Mouse (Mus musculus): Measurements from ENCODE around the gene Cobl.

Cobl gene

GRCm38 (mm10) chr11:12464181-12465162 is at the start of gene Cobl:
Cobl (minus strand) TSS chr11:12464960.
- CTCF ChIA-PET, result interaction anchor here (0.7 kb wide), 1 partner anchor 11 kb away, joined by 3 read pairs; no protein-coding TSS in a partner anchor

GRCm38 (mm10) chr11:12513796-12514195 is 49.0 kb upstream of the Cobl start:
- CTCF ChIA-PET, result no interaction called here

- CTCF ChIA-PET, result interaction anchor here (0.6 kb wide), 1 partner anchor 23 kb away, joined by 3 read pairs; no protein-coding TSS in a partner anchor
Measured at GRCm38 (mm10) chr11:12506371-12506890, 41.7 kb upstream of the Cobl start.

- CTCF ChIA-PET, result no interaction called here
Measured at GRCm38 (mm10) chr11:12503756-12504155, 39.0 kb upstream of the Cobl start.

- CTCF ChIA-PET, result no interaction called here
Measured at GRCm38 (mm10) chr11:12501721-12502120, 37.0 kb upstream of the Cobl start.

- CTCF ChIA-PET, result no interaction called here
Measured at GRCm38 (mm10) chr11:12493791-12494190, 29.0 kb upstream of the Cobl start.

GRCm38 (mm10) chr11:12479856-12480403 is 15.2 kb upstream of the Cobl start:
- CTCF ChIA-PET, result no interaction called here

- CTCF ChIA-PET, result interaction anchor here (1.1 kb wide), 1 partner anchor 9 kb away, joined by 3 read pairs; no protein-coding TSS in a partner anchor
Measured at GRCm38 (mm10) chr11:12474299-12474935, 9.7 kb upstream of the Cobl start.

GRCm38 (mm10) chr11:12473625-12474298 is 9.0 kb upstream of the Cobl start:
- CTCF ChIA-PET, result no interaction called here

GRCm38 (mm10) chr11:12469638-12470037 is 4.9 kb upstream of the Cobl start:
- CTCF ChIA-PET, result no interaction called here

GRCm38 (mm10) chr11:12468661-12469060 is 3.9 kb upstream of the Cobl start:
- CTCF ChIA-PET, result no interaction called here

- CTCF ChIA-PET, result no interaction called here
Measured at GRCm38 (mm10) chr11:12467836-12468235, 3.1 kb upstream of the Cobl start.

GRCm38 (mm10) chr11:12467217-12467616 is 2.5 kb upstream of the Cobl start:
- CTCF ChIA-PET, result no interaction called here

GRCm38 (mm10) chr11:12466606-12467005 is 1.8 kb upstream of the Cobl start:
- CTCF ChIA-PET, result no interaction called here

GRCm38 (mm10) chr11:12465229-12465628 is 469 bp upstream of the Cobl start:
- CTCF ChIA-PET, result interaction anchor here (0.7 kb wide), 1 partner anchor 10 kb away, joined by 3 read pairs; no protein-coding TSS in a partner anchor

- CTCF ChIA-PET, result no interaction called here
Measured at GRCm38 (mm10) chr11:12463615-12464170, 1.1 kb downstream of the Cobl start.

GRCm38 (mm10) chr11:12459781-12460581 is 4.8 kb downstream of the Cobl start:
- CTCF ChIA-PET, result interaction anchor here (0.6 kb wide), 1 partner anchor 199 kb away, joined by 3 read pairs; no protein-coding TSS in a partner anchor

GRCm38 (mm10) chr11:12458814-12459213 is 5.9 kb downstream of the Cobl start:
- CTCF ChIA-PET, result no interaction called here

GRCm38 (mm10) chr11:12458392-12458791 is 6.4 kb downstream of the Cobl start:
- CTCF ChIA-PET, result no interaction called here

GRCm38 (mm10) chr11:12448101-12448500 is 16.7 kb downstream of the Cobl start:
- CTCF ChIA-PET, result no interaction called here
